Mouse (Mus musculus) liver, embryonic 14.5 days (tissue): ENCODE results near the gene Mical3.

Experiments
- CTCF ChIP-seq: IDR thresholded peaks from 2 replicates; pipeline ENCODE4 v1.5.1; 2016; ENCODE audit warnings: antibody characterized with exemption, low read depth, control low read depth
- EP300 ChIP-seq: IDR thresholded peaks from 2 replicates; pipeline ENCODE4 v1.6.1; 2016; ENCODE audit warnings: antibody characterized with exemption, low read depth

DNA sequence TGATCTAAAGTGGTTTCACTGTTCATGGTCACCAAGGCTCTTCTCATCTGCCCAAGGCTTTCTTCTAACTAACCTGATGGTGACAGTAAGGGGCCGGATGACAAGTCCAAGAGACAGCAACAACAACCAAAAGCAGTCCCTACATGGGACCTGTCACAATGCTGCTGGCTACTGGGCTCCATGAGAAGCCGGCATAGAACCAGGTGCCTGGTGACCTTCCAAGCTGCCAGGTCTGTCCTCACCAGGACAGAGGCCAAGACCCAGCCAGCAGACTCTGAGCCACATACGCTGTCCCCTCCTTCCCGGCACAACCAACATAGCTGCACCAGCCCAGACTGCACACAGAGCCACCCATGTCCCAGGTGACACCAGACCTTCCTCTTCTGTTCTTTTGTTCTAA lies 112.7 kb downstream of the Mical3 start:
- TF ChIP-seq CTCF (no peak), EP300 (no peak)
